Mouse (Mus musculus) forebrain, embryonic 15.5 days (tissue): Measurements from ENCODE around the gene Foxj3. TPM values are rescaled to one million over a fixed set of nuclear protein-coding genes. Genes with fewer than 3 reads are reported as not detected.
A peak's percentile ranks its signal among the peaks of the same experiment; 100 is the strongest.
"Not testable (repeated sequence)": the region's sequence is repeated elsewhere in the genome, so short reads cannot be mapped to it uniquely, and the experiment has no call there.

Experiments used
- ATAC-seq: fragments of 200-750 bp; cut with Nextera tagmentation; replicated peaks from 2 replicates; pipeline ENCODE4 v1.8.0; 2017; ENCODE audit warnings: mild to moderate bottlenecking, moderate TSS enrichment, moderate library complexity
- H3K27ac ChIP-seq: fragments of 300-500 bp; sonication (generic); replicated peaks from 2 replicates; pipeline ENCODE4 v1.5.1; 2015; ENCODE audit warnings: mild to moderate bottlenecking, inconsistent platforms
- H3K27me3 ChIP-seq: fragments of 300-500 bp; sonication (generic); 2 replicates; pipeline ENCODE4 v1.6.1; 2015; ENCODE audit warnings: inconsistent platforms
- H3K36me3 ChIP-seq: fragments of 300-500 bp; sonication (generic); 2 replicates; pipeline ENCODE4 v1.6.1; 2015; ENCODE audit warnings: mild to moderate bottlenecking, inconsistent platforms
- H3K4me1 ChIP-seq: fragments of 300-500 bp; sonication (generic); 2 replicates; pipeline ENCODE4 v1.6.1; 2015; ENCODE audit warnings: inconsistent platforms
- H3K4me2 ChIP-seq: fragments of 300-500 bp; sonication (generic); replicated peaks from 2 replicates; pipeline ENCODE4 v1.6.1; 2015; ENCODE audit warnings: mild to moderate bottlenecking, inconsistent platforms
- H3K4me3 ChIP-seq: fragments of 300-500 bp; sonication (generic); 2 replicates; pipeline ENCODE4 v1.5.1; 2015; ENCODE audit warnings: mild to moderate bottlenecking, inconsistent platforms
- H3K9ac ChIP-seq: fragments of 300-500 bp; sonication (generic); replicated peaks from 2 replicates; pipeline ENCODE4 v1.6.1; 2015; ENCODE audit warnings: mild to moderate bottlenecking, inconsistent platforms
- H3K9me3 ChIP-seq: fragments of 300-500 bp; sonication (generic); 2 replicates; pipeline ENCODE4 v1.6.1; 2016; ENCODE audit warnings: inconsistent platforms
- WGBS: fragments of 180-500 bp; shearing (Covaris S2); methylation state at CpG from one replicate; pipeline ENCODE4 v1.1.7; 2015; ENCODE audit warnings: mixed read lengths; 5-methylcytosine and 5-hydroxymethylcytosine counted together
- polyA plus RNA-seq: library from polyadenylated mRNA; unstranded; fragments of >200 nt; fragmentation: Nextera tagmentation; extraction: Ambion mirVana; gene quantifications from 2 replicates; pipeline ENCODE4 v1.2.1, GENCODE M21; 2015

The Foxj3 gene
- polyA plus RNA-seq, 1 experiment from 2014 or later = 34.5 TPM

DNA sequence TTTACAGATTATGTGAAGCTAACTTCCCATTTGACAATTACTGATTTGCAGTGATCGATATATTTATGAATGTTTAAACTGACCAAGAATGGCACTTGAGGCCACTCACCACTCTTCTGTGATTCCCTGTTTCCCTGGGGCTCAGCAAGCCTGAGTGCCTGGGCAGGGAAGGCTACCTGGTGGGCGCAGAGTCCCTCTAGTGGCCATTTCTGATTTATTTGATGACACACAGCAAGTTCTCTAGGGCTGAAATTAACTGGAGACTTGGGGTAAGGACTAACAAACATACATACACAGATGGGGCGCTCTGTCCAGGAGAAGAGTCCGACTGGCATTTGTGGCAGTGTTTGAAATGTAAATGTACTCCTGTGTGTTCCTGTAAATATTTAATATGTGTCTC, 91.6 kb downstream of the Foxj3 start:
- peak overlapping the region; percentile 57; the same call in 1 of the 2 replicates for H3K27ac ChIP-seq
- 74% methylated on average over 4 of the region's 4 CpGs for WGBS
- H3K9ac ChIP-seq, H3K4me2 ChIP-seq, H3K27me3 ChIP-seq, H3K4me3 ChIP-seq, H3K9me3 ChIP-seq: not testable (repeated sequence)
- 0 out of 2 replicates have a peak, but pooled peaks have one; percentile 18 for ATAC-seq
- H3K36me3 ChIP-seq = peaks cover 17% of the 10 kb centered on the region; the same call in 1 of the 2 replicates
- peaks cover 24% of the 10 kb centered on the region for H3K4me1 ChIP-seq

- Histone ChIP-seq H3K4me3 (no peak overlapping the region), H3K9me3 (no peaks in the 10 kb centered on the region), H3K4me1 (peaks cover 36% of the 10 kb centered on the region), H3K4me2 (no peak overlapping the region), H3K27me3 (no peaks in the 10 kb centered on the region), H3K36me3 (0 out of 2 replicates have a peak, but pooled peaks cover 12% of the 10 kb centered on the region), H3K9ac (no peak overlapping the region), H3K27ac (no peak overlapping the region; the same call in 1 of the 2 replicates)
- 76% methylated on average over 11 of the region's 11 CpGs for WGBS
- ATAC-seq = peak; percentile 71; the same call in 1 of the 2 replicates
Observed at GRCm38 (mm10) chr4:119631115-119631919, 94.5 kb downstream of the Foxj3 start.

- no peak for ATAC-seq
- no peak overlapping the region for H3K4me2 ChIP-seq
- H3K27ac ChIP-seq = 0 out of 2 replicates have a peak overlapping the region, but pooled peaks have one; percentile 27
- 53% methylated on average over 7 of the region's 7 CpGs for WGBS
- H3K9me3 ChIP-seq = no peaks in the 10 kb centered on the region
- H3K4me3 ChIP-seq = no peak overlapping the region
- no peaks in the 10 kb centered on the region for H3K27me3 ChIP-seq
- peaks cover 28% of the 10 kb centered on the region for H3K4me1 ChIP-seq
- no peak overlapping the region for H3K9ac ChIP-seq
- 0 out of 2 replicates have a peak, but pooled peaks cover 12% of the 10 kb centered on the region for H3K36me3 ChIP-seq
Observed at GRCm38 (mm10) chr4:119632721-119633120, 95.9 kb downstream of the Foxj3 start.

GRCm38 (mm10) chr4:119633342-119633741, 96.5 kb downstream of the Foxj3 start:
- H3K9me3 ChIP-seq = no peaks in the 10 kb centered on the region
- no peak for ATAC-seq
- H3K4me3 ChIP-seq = no peak overlapping the region
- H3K27me3 ChIP-seq = no peaks in the 10 kb centered on the region
- WGBS = 20% methylated on average over 7 of the region's 7 CpGs
- peaks cover 25% of the 10 kb centered on the region for H3K4me1 ChIP-seq
- no peak overlapping the region for H3K9ac ChIP-seq
- H3K36me3 ChIP-seq = 0 out of 2 replicates have a peak, but pooled peaks cover 12% of the 10 kb centered on the region
- H3K27ac ChIP-seq = peak overlapping the region; percentile 27; the same call in 1 of the 2 replicates
- H3K4me2 ChIP-seq = no peak overlapping the region

DNA sequence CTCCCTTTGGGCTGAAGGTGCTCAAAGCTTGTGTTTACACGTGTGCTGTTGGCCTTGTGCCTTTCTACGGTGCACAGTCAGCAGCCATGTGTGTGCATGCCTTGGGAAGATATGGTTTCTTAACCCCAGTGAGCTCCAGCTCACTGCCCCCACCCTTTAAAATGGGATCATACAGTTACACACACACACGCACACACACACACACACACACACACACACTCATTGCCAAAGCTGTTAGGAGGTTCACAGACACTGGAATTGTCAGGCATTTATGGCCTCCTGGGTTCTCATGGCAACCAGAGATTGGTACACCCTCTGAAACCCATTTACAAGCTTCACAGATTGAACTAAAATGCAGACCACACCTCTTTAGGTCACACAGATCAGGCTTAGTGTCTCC, 97.1 kb downstream of the Foxj3 start:
- H3K27ac ChIP-seq = no peak overlapping the region; the same call in 1 of the 2 replicates
- H3K4me2 ChIP-seq = no peak overlapping the region
- 0 out of 2 replicates have a peak, but pooled peaks cover 11% of the 10 kb centered on the region for H3K36me3 ChIP-seq
- WGBS = 77% methylated on average over 3 of the region's 3 CpGs
- no peak for ATAC-seq
- H3K9me3 ChIP-seq = no peaks in the 10 kb centered on the region
- H3K4me3 ChIP-seq = no peak overlapping the region
- H3K9ac ChIP-seq = no peak overlapping the region
- H3K4me1 ChIP-seq = peaks cover 25% of the 10 kb centered on the region
- no peaks in the 10 kb centered on the region for H3K27me3 ChIP-seq

DNA sequence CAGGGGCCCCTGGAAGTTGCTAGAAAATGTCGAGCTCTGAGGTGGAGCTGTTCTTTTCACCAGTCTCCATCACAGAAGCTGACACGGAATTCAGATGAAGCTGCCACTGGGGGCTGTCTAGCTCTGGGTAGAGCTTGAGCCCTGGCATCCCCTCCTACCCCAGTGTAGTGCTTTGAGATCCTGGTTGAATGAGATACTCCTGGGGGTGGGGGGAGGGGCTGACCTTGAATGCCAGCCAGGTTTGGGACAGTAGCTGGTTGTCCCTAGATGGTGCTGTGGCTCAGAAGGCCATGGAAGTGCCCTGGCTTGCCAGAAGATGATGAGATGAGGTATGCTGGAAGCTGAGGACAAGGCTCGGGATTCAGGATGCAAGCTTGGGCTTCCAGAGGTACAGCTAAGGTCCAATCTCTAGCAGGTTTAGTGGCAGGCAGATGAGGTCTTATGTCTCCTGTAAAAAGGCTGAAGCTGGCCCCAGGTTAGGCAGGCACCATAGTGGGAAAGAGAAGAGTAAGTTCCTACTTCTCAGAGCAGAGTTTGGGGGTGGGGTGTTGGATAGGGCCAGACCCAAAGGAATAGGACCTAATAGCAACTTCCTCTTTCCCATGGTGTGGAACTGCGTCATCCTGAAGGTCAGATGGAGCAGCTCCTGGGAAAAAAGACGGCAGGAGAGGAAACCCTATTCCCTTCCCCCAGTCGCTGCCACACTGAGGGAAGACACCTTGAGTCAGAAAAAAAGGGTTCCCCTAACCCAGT, 98.3 kb downstream of the Foxj3 start:
- no peak for ATAC-seq
- H3K9me3 ChIP-seq = no peaks in the 10 kb centered on the region
- WGBS = 70% methylated on average over 6 of the region's 6 CpGs
- H3K36me3 ChIP-seq = 0 out of 2 replicates have a peak, but pooled peaks cover 3% of the 10 kb centered on the region
- no peaks in the 10 kb centered on the region for H3K27me3 ChIP-seq
- H3K4me3 ChIP-seq = no peak overlapping the region
- H3K4me1 ChIP-seq = peaks cover 25% of the 10 kb centered on the region
- H3K27ac ChIP-seq = no peak overlapping the region
- H3K4me2 ChIP-seq = no peak overlapping the region
- no peak overlapping the region for H3K9ac ChIP-seq

- H3K4me1 ChIP-seq = peaks cover 25% of the 10 kb centered on the region
- H3K9ac ChIP-seq = no peak overlapping the region
- H3K36me3 ChIP-seq = no peaks in the 10 kb centered on the region
- no peak overlapping the region for H3K27ac ChIP-seq
- no peak overlapping the region for H3K4me3 ChIP-seq
- 83% methylated on average over 8 of the region's 8 CpGs for WGBS
- H3K4me2 ChIP-seq = no peak overlapping the region
- no peaks in the 10 kb centered on the region for H3K9me3 ChIP-seq
- H3K27me3 ChIP-seq = no peaks in the 10 kb centered on the region
- ATAC-seq = no peak
Observed at GRCm38 (mm10) chr4:119635686-119636085, 98.9 kb downstream of the Foxj3 start.

DNA sequence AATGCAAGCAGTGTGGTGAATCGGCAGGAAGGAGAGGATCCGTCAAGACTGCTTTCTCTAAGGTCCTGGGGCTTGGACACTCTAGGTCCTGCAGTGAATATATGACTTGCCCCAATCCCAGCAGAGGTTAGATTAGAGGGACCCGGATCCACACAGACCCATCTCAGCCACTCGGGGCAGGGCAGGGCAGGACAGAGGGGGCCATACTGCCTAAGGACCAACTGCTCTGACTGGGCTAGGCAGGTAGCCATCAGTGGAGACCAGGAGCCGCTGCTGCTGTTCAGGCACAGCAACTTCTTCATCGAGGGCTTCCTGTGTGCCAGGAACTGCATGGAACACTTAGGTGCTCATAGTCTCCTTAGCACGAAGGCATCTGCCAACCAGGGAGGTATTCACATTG, 99.9 kb downstream of the Foxj3 start:
- Histone ChIP-seq H3K27me3 (no peaks in the 10 kb centered on the region), H3K4me3 (no peak overlapping the region), H3K9me3 (no peaks in the 10 kb centered on the region), H3K4me2 (no peak overlapping the region), H3K27ac (no peak overlapping the region), H3K4me1 (peaks cover 25% of the 10 kb centered on the region), H3K36me3 (no peaks in the 10 kb centered on the region), H3K9ac (no peak overlapping the region)
- ATAC-seq = no peak
- 86% methylated on average over 7 of the region's 7 CpGs for WGBS

GRCm38 (mm10) chr4:119637176-119637845, 100.5 kb downstream of the Foxj3 start, which contains the start of gene Guca2a:
Gene Guca2a (plus strand): TSS chr4:119637704.
- Histone ChIP-seq H3K9ac (no peak within 1 kb of the TSS), H3K27me3 (no peaks in the 10 kb centered on the region), H3K27ac (no peak within 1 kb of the TSS), H3K36me3 (no peaks in the 10 kb centered on the region), H3K4me1 (peaks cover 25% of the 10 kb centered on the region), H3K9me3 (no peaks in the 10 kb centered on the region), H3K4me3 (no peak within 1 kb of the TSS), H3K4me2 (no peak within 1 kb of the TSS)
- no peak for ATAC-seq
- WGBS = 82% methylated on average over 4 of the region's 4 CpGs

- Histone ChIP-seq H3K9ac (no peak overlapping the region), H3K27ac (no peak overlapping the region), H3K4me1 (peaks cover 20% of the 10 kb centered on the region), H3K36me3 (no peaks in the 10 kb centered on the region), H3K9me3 (no peaks in the 10 kb centered on the region), H3K4me2 (no peak overlapping the region), H3K27me3 (no peaks in the 10 kb centered on the region), H3K4me3 (no peak overlapping the region)
- WGBS = 80% methylated on average over 6 of the region's 6 CpGs
- no peak for ATAC-seq
Observed at GRCm38 (mm10) chr4:119637946-119638345, 101.1 kb downstream of the Foxj3 start.

- Histone ChIP-seq H3K36me3 (no peaks in the 10 kb centered on the region), H3K27ac (no peak overlapping the region), H3K4me2 (no peak overlapping the region), H3K9me3 (no peaks in the 10 kb centered on the region), H3K9ac (no peak overlapping the region), H3K4me1 (peaks cover 13% of the 10 kb centered on the region), H3K27me3 (no peaks in the 10 kb centered on the region), H3K4me3 (no peak overlapping the region)
- ATAC-seq = no peak
- 59% methylated on average over 11 of the region's 11 CpGs for WGBS
Observed at GRCm38 (mm10) chr4:119638656-119639055, 101.9 kb downstream of the Foxj3 start.
